Mouse (Mus musculus): ENCODE measurements at regions not wholly inside any gene's neighbourhood (a gene's known extent, or its start where the extent isn't known, plus 50 kb on each side); places are given as distances from the start of the nearest gene placed in this dataset.

- 82% methylated on average over 11 of the region's 11 CpGs for WGBS
- no peak overlapping the region for H3K27ac ChIP-seq
- DNase-seq, result no peak
- intact Hi-C loops (cut with DNase I), result no loop called here
- H3K4me3 ChIP-seq, result no peak overlapping the region
- H3K27me3 ChIP-seq (ENCODE audit: control insufficient read depth, insufficient read depth, low read length), result no peaks in the 10 kb centered on the region
- H3K36me3 ChIP-seq (ENCODE audit: control insufficient read depth, insufficient read depth, low read length), result no peaks in the 10 kb centered on the region
- H3K4me1 ChIP-seq (ENCODE audit: control insufficient read depth, insufficient read depth, low read length), result no peaks in the 10 kb centered on the region
- no peak overlapping the region for H3K9ac ChIP-seq (ENCODE audit: low read depth, low read length)
- H3K79me2 ChIP-seq (replicated peaks; ENCODE audit: control insufficient read depth, insufficient read depth, low read length), result no peaks in the 10 kb centered on the region
- TF ChIP-seq CTCF (IDR thresholded peaks at IDR 0.05) (no peak), EP300 (IDR thresholded peaks at IDR 0.05; ENCODE audit: insufficient read depth, low read depth, low read length) (no peak), POLR2A (IDR thresholded peaks at IDR 0.05; ENCODE audit: insufficient read depth, low read depth, low read length) (no peak)
These were observed 172.6 kb upstream of the A430005L14Rik start for GRCm38 (mm10) chr4:153784401-153784800.

- Histone ChIP-seq H3K27me3 (ENCODE audit: control insufficient read depth, insufficient read depth, low read length) (no peaks in the 10 kb centered on the region), H3K79me2 (replicated peaks; ENCODE audit: control insufficient read depth, insufficient read depth, low read length) (no peaks in the 10 kb centered on the region), H3K4me3 (no peak overlapping the region), H3K27ac (no peak overlapping the region), H3K36me3 (ENCODE audit: control insufficient read depth, insufficient read depth, low read length) (no peaks in the 10 kb centered on the region), H3K9ac (ENCODE audit: low read depth, low read length) (no peak overlapping the region), H3K4me1 (ENCODE audit: control insufficient read depth, insufficient read depth, low read length) (no peaks in the 10 kb centered on the region)
- no peak for TF ChIP-seq CTCF (IDR thresholded peaks at IDR 0.05)
- no peak for TF ChIP-seq POLR2A (IDR thresholded peaks at IDR 0.05; ENCODE audit: insufficient read depth, low read depth, low read length)
- TF ChIP-seq EP300 (IDR thresholded peaks at IDR 0.05; ENCODE audit: insufficient read depth, low read depth, low read length), result no peak
- no peak for DNase-seq
- intact Hi-C loops (cut with DNase I), result no loop called here
- WGBS, result 82% methylated on average over 4 of the region's 4 CpGs
These were observed 171.5 kb upstream of the A430005L14Rik start for GRCm38 (mm10) chr4:153785564-153785963.

DNA sequence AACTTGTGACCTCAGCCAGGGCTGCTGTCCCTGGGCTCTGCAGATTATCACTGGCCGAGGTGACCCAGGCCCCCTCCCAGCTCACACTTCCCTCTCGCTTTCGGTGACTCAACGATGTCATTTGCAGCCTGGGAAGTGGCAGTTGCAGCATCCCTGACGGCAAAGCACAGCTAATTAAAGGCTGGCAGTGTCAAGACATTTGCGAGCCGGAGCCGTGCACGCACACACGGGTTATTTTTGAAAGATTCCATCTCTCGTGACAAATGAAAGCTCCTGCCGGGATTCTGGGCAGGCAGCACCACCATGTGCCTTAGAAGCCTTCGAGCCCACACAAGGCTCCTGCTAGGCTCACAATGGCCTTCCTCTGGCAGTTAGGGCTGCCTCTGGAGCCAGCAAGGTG is 164.7 kb upstream of the A430005L14Rik start:
- Histone ChIP-seq H3K9ac (ENCODE audit: low read depth, low read length) (no peak overlapping the region), H3K4me1 (ENCODE audit: control insufficient read depth, insufficient read depth, low read length) (no peaks in the 10 kb centered on the region), H3K79me2 (replicated peaks; ENCODE audit: control insufficient read depth, insufficient read depth, low read length) (no peaks in the 10 kb centered on the region), H3K4me3 (no peak overlapping the region), H3K27me3 (ENCODE audit: control insufficient read depth, insufficient read depth, low read length) (no peaks in the 10 kb centered on the region), H3K36me3 (ENCODE audit: control insufficient read depth, insufficient read depth, low read length) (no peaks in the 10 kb centered on the region), H3K27ac (no peak overlapping the region)
- no peak for DNase-seq
- no peak for TF ChIP-seq EP300 (IDR thresholded peaks at IDR 0.05; ENCODE audit: insufficient read depth, low read depth, low read length)
- no peak for TF ChIP-seq POLR2A (IDR thresholded peaks at IDR 0.05; ENCODE audit: insufficient read depth, low read depth, low read length)
- TF ChIP-seq CTCF (IDR thresholded peaks at IDR 0.05), result no peak
- intact Hi-C loops (cut with DNase I), result no loop called here
- WGBS, result 38% methylated on average over 13 of the region's 13 CpGs

DNA sequence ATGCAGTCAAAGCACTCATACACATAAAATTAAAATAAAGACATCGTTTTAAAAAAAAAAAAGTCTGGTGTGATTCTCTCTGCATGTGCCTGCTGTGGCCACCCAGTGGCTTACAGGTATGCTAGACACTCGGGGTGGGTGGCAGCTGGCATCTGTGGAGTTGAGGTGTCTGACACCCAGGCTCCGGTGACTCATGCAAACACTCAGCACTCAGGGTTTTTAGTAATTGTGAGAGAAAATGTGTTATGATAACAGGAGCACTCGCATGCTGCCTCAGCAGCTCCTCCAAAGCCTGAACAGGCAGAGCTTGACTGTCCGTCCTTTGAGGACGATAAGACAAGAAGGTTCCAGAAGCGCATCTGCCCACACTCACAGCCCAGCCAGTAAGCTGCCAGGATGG is 159.0 kb upstream of the A430005L14Rik start:
- Histone ChIP-seq H3K4me1 (ENCODE audit: control insufficient read depth, insufficient read depth, low read length) (no peaks in the 10 kb centered on the region), H3K27me3 (ENCODE audit: control insufficient read depth, insufficient read depth, low read length) (no peaks in the 10 kb centered on the region), H3K9ac (ENCODE audit: low read depth, low read length) (no peak overlapping the region), H3K79me2 (replicated peaks; ENCODE audit: control insufficient read depth, insufficient read depth, low read length) (no peaks in the 10 kb centered on the region), H3K36me3 (ENCODE audit: control insufficient read depth, insufficient read depth, low read length) (no peaks in the 10 kb centered on the region), H3K27ac (no peak overlapping the region), H3K4me3 (no peak overlapping the region)
- WGBS, result 68% methylated on average over 7 of the region's 7 CpGs
- no peak for DNase-seq
- no peak for TF ChIP-seq EP300 (IDR thresholded peaks at IDR 0.05; ENCODE audit: insufficient read depth, low read depth, low read length)
- TF ChIP-seq POLR2A (IDR thresholded peaks at IDR 0.05; ENCODE audit: insufficient read depth, low read depth, low read length), result no peak
- no peak for TF ChIP-seq CTCF (IDR thresholded peaks at IDR 0.05)
- intact Hi-C loops (cut with DNase I), result no loop called here

DNA sequence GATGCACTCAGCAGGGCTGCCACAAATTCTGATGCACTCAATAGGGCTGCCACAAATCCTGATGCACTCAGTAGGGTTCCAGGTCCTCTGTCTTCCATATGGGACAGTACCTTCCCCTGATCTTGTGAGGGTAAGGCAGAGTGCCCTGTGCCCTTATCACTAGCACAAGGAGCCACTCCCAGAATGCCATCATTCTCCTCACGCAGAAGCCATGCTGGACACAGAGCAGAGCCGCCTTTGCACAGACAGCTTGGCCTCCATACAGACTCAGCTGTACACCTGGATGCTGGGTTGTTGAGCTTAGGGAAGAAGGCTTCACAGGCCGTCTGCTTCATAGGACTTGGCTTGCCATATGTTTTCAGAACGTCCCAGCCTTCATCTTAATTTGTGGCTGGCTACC is 151.3 kb upstream of the A430005L14Rik start:
- Histone ChIP-seq H3K79me2 (replicated peaks; ENCODE audit: control insufficient read depth, insufficient read depth, low read length) (no peaks in the 10 kb centered on the region), H3K9ac (ENCODE audit: low read depth, low read length) (no peak overlapping the region), H3K27me3 (ENCODE audit: control insufficient read depth, insufficient read depth, low read length) (no peaks in the 10 kb centered on the region), H3K4me3 (no peak overlapping the region), H3K4me1 (ENCODE audit: control insufficient read depth, insufficient read depth, low read length) (no peaks in the 10 kb centered on the region), H3K36me3 (ENCODE audit: control insufficient read depth, insufficient read depth, low read length) (no peaks in the 10 kb centered on the region), H3K27ac (no peak overlapping the region)
- no peak for DNase-seq
- intact Hi-C loops (cut with DNase I), result no loop called here
- no peak for TF ChIP-seq CTCF (IDR thresholded peaks at IDR 0.05)
- TF ChIP-seq POLR2A (IDR thresholded peaks at IDR 0.05; ENCODE audit: insufficient read depth, low read depth, low read length), result no peak
- TF ChIP-seq EP300 (IDR thresholded peaks at IDR 0.05; ENCODE audit: insufficient read depth, low read depth, low read length), result no peak
- 39% methylated on average over 4 of the region's 4 CpGs for whole genome bisulfite sequencing

DNA sequence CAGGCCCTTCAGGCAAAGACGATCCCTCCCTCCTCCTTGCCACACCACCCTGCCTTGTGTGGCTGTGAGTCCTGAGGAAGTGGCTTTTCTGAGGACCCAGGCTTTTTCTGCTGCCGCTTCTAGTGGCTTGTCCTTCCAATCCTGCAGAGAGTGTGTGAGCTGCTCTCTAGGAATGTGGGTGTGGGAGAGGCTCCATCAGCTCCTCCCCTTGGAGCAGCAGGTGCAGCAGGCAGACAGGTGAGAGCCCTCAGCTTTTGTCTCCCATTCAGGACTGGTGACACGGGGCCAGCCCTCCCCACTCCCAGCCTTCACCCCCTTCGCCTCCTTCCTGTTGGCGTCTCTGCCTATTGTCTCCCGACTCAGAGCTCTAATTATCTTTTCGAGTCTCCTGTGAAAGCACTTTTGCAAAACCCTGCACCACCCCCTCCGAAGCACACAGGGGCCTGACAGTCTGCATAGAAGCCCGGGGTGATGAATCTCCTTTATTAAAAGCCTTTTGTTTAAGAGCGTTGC is 150.8 kb upstream of the A430005L14Rik start:
- intact Hi-C loops (cut with DNase I), result no loop called here
- Histone ChIP-seq H3K9ac (ENCODE audit: low read depth, low read length) (no peak overlapping the region), H3K4me3 (no peak overlapping the region), H3K36me3 (ENCODE audit: control insufficient read depth, insufficient read depth, low read length) (no peaks in the 10 kb centered on the region), H3K79me2 (replicated peaks; ENCODE audit: control insufficient read depth, insufficient read depth, low read length) (no peaks in the 10 kb centered on the region), H3K4me1 (ENCODE audit: control insufficient read depth, insufficient read depth, low read length) (no peaks in the 10 kb centered on the region), H3K27me3 (ENCODE audit: control insufficient read depth, insufficient read depth, low read length) (no peaks in the 10 kb centered on the region), H3K27ac (no peak overlapping the region)
- DNase-seq, result no peak
- 8% methylated on average over 10 of the region's 10 CpGs for WGBS
- TF ChIP-seq POLR2A (IDR thresholded peaks at IDR 0.05; ENCODE audit: insufficient read depth, low read depth, low read length), result no peak
